Mouse (Mus musculus): Measurements from ENCODE around the gene Olfr247. TPM values are rescaled to one million over a fixed set of nuclear protein-coding genes. Genes with fewer than 3 reads are reported as not detected.
A peak's percentile ranks its signal among the peaks of the same experiment; 100 is the strongest.
"Not testable (repeated sequence)": the region's sequence is repeated elsewhere in the genome, so short reads cannot be mapped to it uniquely, and the experiment has no call there.

The Olfr247 gene
- not detected in 2 replicates for polyA plus RNA-seq (2016; fragmentation: Nextera tagmentation; extraction: Ambion mirVana)

GRCm38 (mm10) chr10:129976040-129976439 is at the start of gene Olfr247:
Olfr247 (minus strand) TSS chr10:129976140.
- H3K27ac ChIP-seq (replicated peaks); H3K4me2 ChIP-seq (replicated peaks); H3K4me3 ChIP-seq; ATAC-seq (ENCODE audit: low FRiP score, low read depth); H3K4me1 ChIP-seq; H3K9ac ChIP-seq (replicated peaks); H3K27me3 ChIP-seq; H3K36me3 ChIP-seq; H3K9me3 ChIP-seq: not testable (repeated sequence)
- no CpG with 5 or more reads among the region's 2 CpGs for WGBS

- Histone ChIP-seq H3K4me1 (no peaks in the 10 kb centered on the region), H3K4me3 (no peak within 1 kb of the TSS), H3K27ac (replicated peaks) (no peak within 1 kb of the TSS), H3K36me3 (no peaks in the 10 kb centered on the region), H3K9ac (replicated peaks) (no peak within 1 kb of the TSS), H3K9me3 (no peaks in the 10 kb centered on the region), H3K27me3 (no peaks in the 10 kb centered on the region), H3K4me2 (replicated peaks) (no peak within 1 kb of the TSS)
- no peak for ATAC-seq (ENCODE audit: low FRiP score, low read depth)
These were observed 36.4 kb upstream of the Olfr247 start, which contains the start of gene Olfr820 for GRCm38 (mm10) chr10:130012321-130012720. Olfr820 (plus strand) TSS chr10:130012621.

- not testable (repeated sequence) for H3K4me2 ChIP-seq (replicated peaks); ATAC-seq (ENCODE audit: low FRiP score, low read depth); H3K9me3 ChIP-seq; H3K4me1 ChIP-seq; H3K36me3 ChIP-seq; H3K4me3 ChIP-seq; H3K27me3 ChIP-seq; H3K27ac ChIP-seq (replicated peaks); H3K9ac ChIP-seq (replicated peaks)
- whole genome bisulfite sequencing: 85% methylated on average over 4 of the region's 4 CpGs
These were observed 29.4 kb upstream of the Olfr247 start for GRCm38 (mm10) chr10:130005366-130005765.

GRCm38 (mm10) chr10:130004104-130004503 is 28.2 kb upstream of the Olfr247 start:
- not testable (repeated sequence) for H3K27ac ChIP-seq (replicated peaks); H3K4me3 ChIP-seq; ATAC-seq (ENCODE audit: low FRiP score, low read depth); H3K9ac ChIP-seq (replicated peaks); H3K36me3 ChIP-seq; H3K4me2 ChIP-seq (replicated peaks); H3K9me3 ChIP-seq; H3K27me3 ChIP-seq; H3K4me1 ChIP-seq
- 85% methylated on average over 4 of the region's 4 CpGs for WGBS

GRCm38 (mm10) chr10:129984962-129985361 is 9.0 kb upstream of the Olfr247 start, which contains the start of gene Gm10310:
Gm10310 (minus strand) TSS chr10:129985062.
- H3K4me1 ChIP-seq; H3K4me3 ChIP-seq; H3K27ac ChIP-seq (replicated peaks); H3K9me3 ChIP-seq; H3K27me3 ChIP-seq; H3K9ac ChIP-seq (replicated peaks); H3K36me3 ChIP-seq; H3K4me2 ChIP-seq (replicated peaks); ATAC-seq (ENCODE audit: low FRiP score, low read depth): not testable (repeated sequence)
- no CpG with 5 or more reads among the region's 1 CpGs for WGBS

- not testable (repeated sequence) for H3K4me3 ChIP-seq; H3K9ac ChIP-seq (replicated peaks); H3K9me3 ChIP-seq; H3K27ac ChIP-seq (replicated peaks); H3K27me3 ChIP-seq; H3K4me1 ChIP-seq; H3K36me3 ChIP-seq; H3K4me2 ChIP-seq (replicated peaks)
- WGBS: no CpG with 5 or more reads among the region's 3 CpGs
- ATAC-seq (ENCODE audit: low FRiP score, low read depth): peak; percentile 74
These were observed 5.9 kb upstream of the Olfr247 start for GRCm38 (mm10) chr10:129981867-129982266.

GRCm38 (mm10) chr10:129972994-129973393 is 2.9 kb downstream of the Olfr247 start:
- H3K27ac ChIP-seq (replicated peaks); H3K4me3 ChIP-seq; H3K4me1 ChIP-seq; H3K9me3 ChIP-seq; H3K36me3 ChIP-seq; H3K4me2 ChIP-seq (replicated peaks); H3K9ac ChIP-seq (replicated peaks); H3K27me3 ChIP-seq: not testable (repeated sequence)
- peak; percentile 71 for ATAC-seq (ENCODE audit: low FRiP score, low read depth)
- no CpG with 5 or more reads among the region's 3 CpGs for WGBS

GRCm38 (mm10) chr10:129967166-129967565 is 8.8 kb downstream of the Olfr247 start, which contains the start of gene Olfr819:
Olfr819 (minus strand) TSS chr10:129967266.
- not testable (repeated sequence) for H3K9me3 ChIP-seq; H3K4me1 ChIP-seq; H3K27me3 ChIP-seq; H3K36me3 ChIP-seq; H3K4me2 ChIP-seq (replicated peaks); H3K9ac ChIP-seq (replicated peaks); H3K4me3 ChIP-seq; ATAC-seq (ENCODE audit: low FRiP score, low read depth); H3K27ac ChIP-seq (replicated peaks)
- 83% methylated on average over 2 of the region's 2 CpGs for WGBS

GRCm38 (mm10) chr10:129966232-129966631 is 9.7 kb downstream of the Olfr247 start:
- not testable (repeated sequence) for H3K9ac ChIP-seq (replicated peaks); ATAC-seq (ENCODE audit: low FRiP score, low read depth); H3K4me2 ChIP-seq (replicated peaks); H3K27me3 ChIP-seq; H3K4me3 ChIP-seq; H3K4me1 ChIP-seq; H3K36me3 ChIP-seq; H3K27ac ChIP-seq (replicated peaks); H3K9me3 ChIP-seq
- 90% methylated on average over 2 of the region's 3 CpGs for WGBS

GRCm38 (mm10) chr10:129949000-129949399 is 26.9 kb downstream of the Olfr247 start, which contains the start of gene Olfr818:
Olfr818 (minus strand) TSS chr10:129949100.
- Histone ChIP-seq H3K27ac (replicated peaks) (no peak within 1 kb of the TSS), H3K9ac (replicated peaks) (no peak within 1 kb of the TSS), H3K4me2 (replicated peaks) (no peak within 1 kb of the TSS), H3K4me3 (no peak within 1 kb of the TSS), H3K4me1 (no peaks in the 10 kb centered on the region), H3K36me3 (no peaks in the 10 kb centered on the region), H3K27me3 (no peaks in the 10 kb centered on the region), H3K9me3 (no peaks in the 10 kb centered on the region)
- ATAC-seq (ENCODE audit: low FRiP score, low read depth): no peak
- 91% methylated on average over 2 of the region's 2 CpGs for WGBS

Other genes starting within 250 kb of the Olfr247 start
- gene Olfr805, start 246.8 kb downstream of the Olfr247 start, polyA plus RNA-seq (2016; fragmentation: Nextera tagmentation; extraction: Ambion mirVana): not detected in 2 replicates
- not detected in 2 replicates for gene Olfr806, start 234.2 kb downstream of the Olfr247 start, polyA plus RNA-seq (2016; fragmentation: Nextera tagmentation; extraction: Ambion mirVana)
- not detected in 2 replicates for gene Olfr807, start 218.3 kb downstream of the Olfr247 start, polyA plus RNA-seq (2016; fragmentation: Nextera tagmentation; extraction: Ambion mirVana)
- not detected in 2 replicates for gene Olfr808, start 210.7 kb downstream of the Olfr247 start, polyA plus RNA-seq (2016; fragmentation: Nextera tagmentation; extraction: Ambion mirVana)
- not detected in 2 replicates for gene Olfr809, start 201.5 kb downstream of the Olfr247 start, polyA plus RNA-seq (2016; fragmentation: Nextera tagmentation; extraction: Ambion mirVana)
- gene Olfr810, start 181.2 kb downstream of the Olfr247 start, polyA plus RNA-seq (2016; fragmentation: Nextera tagmentation; extraction: Ambion mirVana): not detected in 2 replicates
- not detected in 2 replicates for gene Olfr811, start 171.7 kb downstream of the Olfr247 start, polyA plus RNA-seq (2016; fragmentation: Nextera tagmentation; extraction: Ambion mirVana)
- not detected in 2 replicates for gene Olfr812, start 130.0 kb downstream of the Olfr247 start, polyA plus RNA-seq (2016; fragmentation: Nextera tagmentation; extraction: Ambion mirVana)
- not detected in 2 replicates for gene Olfr813, start 120.8 kb downstream of the Olfr247 start, polyA plus RNA-seq (2016; fragmentation: Nextera tagmentation; extraction: Ambion mirVana)
- not detected in 2 replicates for gene Olfr814, start 96.3 kb downstream of the Olfr247 start, polyA plus RNA-seq (2016; fragmentation: Nextera tagmentation; extraction: Ambion mirVana)
- gene Olfr815, start 70.3 kb downstream of the Olfr247 start, polyA plus RNA-seq (2016; fragmentation: Nextera tagmentation; extraction: Ambion mirVana): not detected in 2 replicates
- not detected in 2 replicates for gene Olfr816, start 60.5 kb downstream of the Olfr247 start, polyA plus RNA-seq (2016; fragmentation: Nextera tagmentation; extraction: Ambion mirVana)
- not detected in 2 replicates for gene Olfr818, start 27.0 kb downstream of the Olfr247 start, polyA plus RNA-seq (2016; fragmentation: Nextera tagmentation; extraction: Ambion mirVana)
- not detected in 2 replicates for gene Olfr819, start 8.9 kb downstream of the Olfr247 start, polyA plus RNA-seq (2016; fragmentation: Nextera tagmentation; extraction: Ambion mirVana)
- gene Gm10310, start 8.9 kb upstream of the Olfr247 start, polyA plus RNA-seq (2016; fragmentation: Nextera tagmentation; extraction: Ambion mirVana): not detected in 2 replicates
- not detected in 2 replicates for gene Olfr820, start 36.5 kb upstream of the Olfr247 start, polyA plus RNA-seq (2016; fragmentation: Nextera tagmentation; extraction: Ambion mirVana)
- not detected in 2 replicates for gene Olfr821, start 54.2 kb upstream of the Olfr247 start, polyA plus RNA-seq (2016; fragmentation: Nextera tagmentation; extraction: Ambion mirVana)
- not detected in 2 replicates for gene Olfr822, start 95.1 kb upstream of the Olfr247 start, polyA plus RNA-seq (2016; fragmentation: Nextera tagmentation; extraction: Ambion mirVana)
- gene Olfr823, start 139.2 kb upstream of the Olfr247 start, polyA plus RNA-seq (2016; fragmentation: Nextera tagmentation; extraction: Ambion mirVana): not detected in 2 replicates
- not detected in 2 replicates for gene Olfr824, start 153.9 kb upstream of the Olfr247 start, polyA plus RNA-seq (2016; fragmentation: Nextera tagmentation; extraction: Ambion mirVana)
- gene Olfr825, start 190.6 kb upstream of the Olfr247 start, polyA plus RNA-seq (2016; fragmentation: Nextera tagmentation; extraction: Ambion mirVana): not detected in 2 replicates
- gene Olfr826, start 208.0 kb upstream of the Olfr247 start, polyA plus RNA-seq (2016; fragmentation: Nextera tagmentation; extraction: Ambion mirVana): not detected in 2 replicates
- gene Olfr827, start 238.3 kb upstream of the Olfr247 start, polyA plus RNA-seq (2016; fragmentation: Nextera tagmentation; extraction: Ambion mirVana): not detected in 2 replicates

Measured in midbrain, embryonic 12.5 days (tissue).